Mouse (Mus musculus): ENCODE measurements around the gene Dgkh. TPM values are rescaled to one million over a fixed set of nuclear protein-coding genes. Genes with fewer than 3 reads are reported as not detected.

Dgkh gene
- total and polyA plus RNA-seq, 2 experiments from 2014 or later: 1.2 to 4.7 TPM

DNA sequence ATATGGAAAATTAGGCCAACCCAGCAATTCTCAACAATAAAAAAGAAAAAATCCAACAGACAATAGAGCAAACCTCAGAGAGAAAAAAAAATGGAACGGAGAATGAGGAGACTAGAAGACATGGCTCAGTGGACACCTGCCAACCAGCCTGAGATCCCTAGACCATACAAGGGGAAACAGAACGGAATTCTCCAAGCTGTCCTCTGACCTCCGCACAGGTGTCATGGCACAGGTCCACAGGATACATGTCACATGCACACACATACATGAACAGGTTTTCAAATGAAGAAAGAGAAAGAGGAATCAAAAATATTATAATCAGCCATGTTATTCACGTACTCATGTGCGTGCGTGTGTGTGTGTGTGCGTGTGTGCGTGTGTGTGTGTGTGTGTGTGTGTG lies 38.5 kb downstream of the Dgkh start:
- H3K36me3 ChIP-seq (replicated peaks; ENCODE audit: control insufficient read depth, insufficient read depth, low read length): no peaks in the 10 kb centered on the region
- H3K9me3 ChIP-seq (replicated peaks; ENCODE audit: control insufficient read depth, low read length): no peaks in the 10 kb centered on the region
- no peak overlapping the region for H3K9ac ChIP-seq (replicated peaks; ENCODE audit: low read depth, low read length)
- H3K27me3 ChIP-seq (ENCODE audit: control insufficient read depth, insufficient read depth, low read length): no peaks in the 10 kb centered on the region
- H3K4me2 ChIP-seq (ENCODE audit: low read depth, low read length): no peak overlapping the region
- no peak overlapping the region for H3K4me3 ChIP-seq (ENCODE audit: low read depth, low read length)
- TF ChIP-seq CTCF (IDR thresholded peaks at IDR 0.05; ENCODE audit: low read depth): no peak
- TF ChIP-seq EP300 (IDR thresholded peaks at IDR 0.05; ENCODE audit: low read depth): no peak
- WGBS: 90% methylated on average over 8 of the region's 8 CpGs
- DNase-seq (ENCODE audit: low spot score) (no peak), ATAC-seq (ENCODE audit: insufficient read depth, low read depth) (no peak)
- H3K27ac ChIP-seq (ENCODE audit: low read depth): no peak overlapping the region
- no peaks in the 10 kb centered on the region for H3K4me1 ChIP-seq (ENCODE audit: control insufficient read depth, insufficient read depth)

DNA sequence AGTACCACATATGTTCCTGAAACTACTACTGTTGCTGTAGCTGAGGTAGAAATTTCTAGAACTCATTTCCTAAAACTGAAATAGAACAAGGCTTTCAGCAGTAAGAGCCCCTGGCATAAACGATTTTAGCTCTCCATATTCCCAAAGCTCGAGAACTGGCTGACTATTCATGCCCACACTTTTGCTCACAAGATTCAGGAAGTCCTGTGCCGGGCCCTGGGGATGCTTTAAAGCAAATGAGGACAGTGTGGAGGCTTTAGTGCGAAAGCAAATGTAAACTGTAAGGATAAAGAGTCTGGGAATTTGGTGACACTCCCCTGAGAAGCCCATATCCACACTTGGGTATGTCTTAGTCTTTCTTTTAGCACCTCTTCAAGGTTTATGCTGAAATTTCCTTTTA lies 40.0 kb downstream of the Dgkh start:
- H3K9me3 ChIP-seq (replicated peaks; ENCODE audit: control insufficient read depth, low read length): no peaks in the 10 kb centered on the region
- TF ChIP-seq CTCF (IDR thresholded peaks at IDR 0.05; ENCODE audit: low read depth): no peak
- no peaks in the 10 kb centered on the region for H3K36me3 ChIP-seq (replicated peaks; ENCODE audit: control insufficient read depth, insufficient read depth, low read length)
- ATAC-seq (ENCODE audit: insufficient read depth, low read depth): no peak
- H3K27me3 ChIP-seq (ENCODE audit: control insufficient read depth, insufficient read depth, low read length): no peaks in the 10 kb centered on the region
- H3K27ac ChIP-seq (ENCODE audit: low read depth): no peak overlapping the region
- no peak overlapping the region for H3K4me3 ChIP-seq (ENCODE audit: low read depth, low read length)
- WGBS: 50% methylated on average over 4 of the region's 4 CpGs
- no peaks in the 10 kb centered on the region; the same call in 1 of the 2 replicates for H3K4me1 ChIP-seq (ENCODE audit: control insufficient read depth, insufficient read depth)
- DNase-seq (ENCODE audit: low spot score): no peak
- no peak overlapping the region for H3K9ac ChIP-seq (replicated peaks; ENCODE audit: low read depth, low read length)
- no peak overlapping the region for H3K4me2 ChIP-seq (ENCODE audit: low read depth, low read length)

DNA sequence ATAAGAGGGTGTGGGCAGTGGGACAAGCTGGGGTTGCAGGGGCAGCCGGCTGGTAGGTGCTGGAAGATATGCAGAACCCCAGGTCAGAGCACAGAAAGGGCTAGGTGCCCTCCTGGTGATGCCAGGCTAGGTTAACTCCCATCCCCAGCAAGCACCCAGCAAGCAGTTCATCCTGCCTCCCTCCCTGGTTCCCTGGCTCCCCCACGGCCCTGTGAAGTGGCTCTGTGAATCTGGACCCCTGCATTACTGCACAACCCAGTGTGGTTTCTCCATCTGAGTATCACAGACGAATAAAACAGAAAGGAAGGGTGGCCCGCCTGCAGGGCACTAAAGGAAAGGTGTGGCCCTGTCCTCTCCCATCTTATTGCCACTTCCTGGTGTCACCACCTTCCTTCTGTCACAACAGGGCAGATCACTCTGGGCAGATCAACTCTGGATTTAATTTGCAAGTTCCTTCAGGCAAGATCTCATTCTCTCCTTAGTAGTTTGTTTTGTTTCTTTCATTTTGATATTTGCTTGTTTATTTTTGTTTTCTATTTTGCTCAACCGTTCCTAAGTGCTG lies 40.6 kb downstream of the Dgkh start:
- Histone ChIP-seq H3K4me2 (ENCODE audit: low read depth, low read length) (no peak overlapping the region), H3K9ac (replicated peaks; ENCODE audit: low read depth, low read length) (no peak overlapping the region), H3K27ac (ENCODE audit: low read depth) (no peak overlapping the region), H3K9me3 (replicated peaks; ENCODE audit: control insufficient read depth, low read length) (no peaks in the 10 kb centered on the region), H3K4me3 (ENCODE audit: low read depth, low read length) (no peak overlapping the region), H3K4me1 (ENCODE audit: control insufficient read depth, insufficient read depth) (no peaks in the 10 kb centered on the region; the same call in 1 of the 2 replicates), H3K36me3 (replicated peaks; ENCODE audit: control insufficient read depth, insufficient read depth, low read length) (no peaks in the 10 kb centered on the region), H3K27me3 (ENCODE audit: control insufficient read depth, insufficient read depth, low read length) (no peaks in the 10 kb centered on the region)
- DNase-seq (ENCODE audit: low spot score) (no peak), ATAC-seq (ENCODE audit: insufficient read depth, low read depth) (no peak)
- no peak for TF ChIP-seq CTCF (IDR thresholded peaks at IDR 0.05; ENCODE audit: low read depth)
- 46% methylated on average over 5 of the region's 5 CpGs for WGBS

- Histone ChIP-seq H3K36me3 (replicated peaks; ENCODE audit: control insufficient read depth, insufficient read depth, low read length) (no peaks in the 10 kb centered on the region), H3K27me3 (ENCODE audit: control insufficient read depth, insufficient read depth, low read length) (no peaks in the 10 kb centered on the region), H3K9me3 (replicated peaks; ENCODE audit: control insufficient read depth, low read length) (no peaks in the 10 kb centered on the region), H3K27ac (ENCODE audit: low read depth) (no peak overlapping the region), H3K4me3 (ENCODE audit: low read depth, low read length) (no peak overlapping the region), H3K9ac (replicated peaks; ENCODE audit: low read depth, low read length) (no peak overlapping the region), H3K4me2 (ENCODE audit: low read depth, low read length) (no peak overlapping the region), H3K4me1 (ENCODE audit: control insufficient read depth, insufficient read depth) (no peaks in the 10 kb centered on the region; the same call in 1 of the 2 replicates)
- TF ChIP-seq EP300 (IDR thresholded peaks at IDR 0.05; ENCODE audit: low read depth) (no peak), CTCF (IDR thresholded peaks at IDR 0.05; ENCODE audit: low read depth) (no peak)
- ATAC-seq (ENCODE audit: insufficient read depth, low read depth) (no peak), DNase-seq (ENCODE audit: low spot score) (no peak)
- 64% methylated on average over 1 of the region's 1 CpGs for WGBS
Measured at GRCm38 (mm10) chr14:78690883-78691282, 41.7 kb downstream of the Dgkh start.

DNA sequence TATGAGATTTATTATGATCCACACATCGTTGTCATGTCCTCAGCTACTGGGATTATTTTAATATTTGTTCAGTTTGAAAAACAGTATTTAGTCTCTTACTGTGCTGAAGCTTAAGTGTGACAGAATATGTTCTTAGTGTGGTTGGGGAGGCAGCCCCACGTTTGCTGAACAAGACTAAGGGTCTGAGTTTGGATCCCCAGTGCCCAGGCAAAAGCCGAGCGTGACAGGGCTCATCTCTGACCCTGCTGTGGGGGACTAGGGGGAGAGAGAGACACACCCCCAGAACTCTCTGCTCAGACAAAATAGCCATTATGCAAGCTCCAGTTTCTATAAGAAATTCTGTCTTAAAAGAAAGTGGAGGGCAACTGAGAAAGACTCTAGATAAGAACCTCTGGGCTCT lies 42.2 kb downstream of the Dgkh start:
- Histone ChIP-seq H3K4me1 (ENCODE audit: control insufficient read depth, insufficient read depth) (no peaks in the 10 kb centered on the region; the same call in 1 of the 2 replicates), H3K4me2 (ENCODE audit: low read depth, low read length) (no peak overlapping the region), H3K36me3 (replicated peaks; ENCODE audit: control insufficient read depth, insufficient read depth, low read length) (no peaks in the 10 kb centered on the region), H3K4me3 (ENCODE audit: low read depth, low read length) (no peak overlapping the region), H3K9me3 (replicated peaks; ENCODE audit: control insufficient read depth, low read length) (no peaks in the 10 kb centered on the region), H3K27ac (ENCODE audit: low read depth) (no peak overlapping the region), H3K27me3 (ENCODE audit: control insufficient read depth, insufficient read depth, low read length) (no peaks in the 10 kb centered on the region), H3K9ac (replicated peaks; ENCODE audit: low read depth, low read length) (no peak overlapping the region)
- TF ChIP-seq CTCF (IDR thresholded peaks at IDR 0.05; ENCODE audit: low read depth): no peak
- DNase-seq (ENCODE audit: low spot score): no peak
- WGBS: 78% methylated on average over 4 of the region's 4 CpGs
- ATAC-seq (ENCODE audit: insufficient read depth, low read depth): no peak

GRCm38 (mm10) chr14:78689950-78690349 lies 42.6 kb downstream of the Dgkh start:
- TF ChIP-seq CTCF (IDR thresholded peaks at IDR 0.05; ENCODE audit: low read depth): no peak
- no peak for TF ChIP-seq EP300 (IDR thresholded peaks at IDR 0.05; ENCODE audit: low read depth)
- no peak overlapping the region for H3K4me2 ChIP-seq (ENCODE audit: low read depth, low read length)
- H3K4me1 ChIP-seq (ENCODE audit: control insufficient read depth, insufficient read depth): no peaks in the 10 kb centered on the region; the same call in 1 of the 2 replicates
- DNase-seq (ENCODE audit: low spot score): no peak
- no peak overlapping the region for H3K27ac ChIP-seq (ENCODE audit: low read depth)
- WGBS: 94% methylated on average over 9 of the region's 9 CpGs
- H3K36me3 ChIP-seq (replicated peaks; ENCODE audit: control insufficient read depth, insufficient read depth, low read length): no peaks in the 10 kb centered on the region
- no peak overlapping the region for H3K4me3 ChIP-seq (ENCODE audit: low read depth, low read length)
- ATAC-seq (ENCODE audit: insufficient read depth, low read depth): no peak
- no peaks in the 10 kb centered on the region for H3K9me3 ChIP-seq (replicated peaks; ENCODE audit: control insufficient read depth, low read length)
- H3K9ac ChIP-seq (replicated peaks; ENCODE audit: low read depth, low read length): no peak overlapping the region
- H3K27me3 ChIP-seq (ENCODE audit: control insufficient read depth, insufficient read depth, low read length): no peaks in the 10 kb centered on the region

Data from heart, postnatal 0 days (tissue).